Mouse (Mus musculus) stomach, embryonic 16.5 days (tissue): ENCODE data around the gene Pax5. TPM values are rescaled to one million over a fixed set of nuclear protein-coding genes. Genes with fewer than 3 reads are reported as not detected.
A peak's percentile ranks its signal among the peaks of the same experiment; 100 is the strongest.

Source experiments
- ATAC-seq: fragments of 200-750 bp; cut with Nextera tagmentation; 2 replicates; pipeline ENCODE4 v1.8.0; 2017; ENCODE audit warnings: moderate number of reproducible peaks, moderate TSS enrichment; ENCODE audit not compliant: insufficient read depth, low FRiP score
- H3K27ac ChIP-seq: fragments of 300-500 bp; sonication (generic); 2 replicates; pipeline ENCODE4 v1.5.1; 2014; ENCODE audit warnings: low read length
- H3K27me3 ChIP-seq: fragments of 300-500 bp; sonication (generic); 2 replicates; pipeline ENCODE4 v1.6.1; 2014; ENCODE audit warnings: low read length, control low read depth, mixed read lengths; ENCODE audit not compliant: control insufficient read depth, insufficient read depth
- H3K36me3 ChIP-seq: fragments of 300-500 bp; sonication (generic); 2 replicates; pipeline ENCODE4 v1.6.1; 2014; ENCODE audit warnings: low read length; ENCODE audit not compliant: control insufficient read depth, insufficient read depth
- H3K4me1 ChIP-seq: fragments of 300-500 bp; sonication (generic); 2 replicates; pipeline ENCODE4 v1.6.1; 2014; ENCODE audit warnings: low read length, control low read depth, mixed read lengths; ENCODE audit not compliant: control insufficient read depth, insufficient read depth
- H3K4me2 ChIP-seq: fragments of 300-500 bp; sonication (generic); 2 replicates; pipeline ENCODE4 v1.6.1; 2014; ENCODE audit warnings: low read depth, low read length, mixed read lengths
- H3K4me3 ChIP-seq: fragments of 300-500 bp; sonication (generic); replicated peaks from 2 replicates; pipeline ENCODE4 v1.5.1; 2014; ENCODE audit warnings: mild to moderate bottlenecking, low read length
- H3K9ac ChIP-seq: fragments of 300-500 bp; sonication (generic); 2 replicates; pipeline ENCODE4 v1.6.1; 2014; ENCODE audit warnings: low read length
- H3K9me3 ChIP-seq: fragments of 300-500 bp; sonication (generic); replicated peaks from 2 replicates; pipeline ENCODE4 v1.6.1; 2016; ENCODE audit warnings: low read length, control low read depth; ENCODE audit not compliant: control insufficient read depth
- WGBS: fragments of 180-500 bp; shearing (Covaris S2); extraction: QIAGEN DNeasy Blood & Tissue Kit; methylation state at CpG from one replicate; pipeline ENCODE4 v1.1.7; 2014; 5-methylcytosine and 5-hydroxymethylcytosine counted together
- polyA plus RNA-seq: library from polyadenylated mRNA; unstranded; fragments of >200 nt; fragmentation: Nextera tagmentation; extraction: Ambion mirVana; gene quantifications from 2 replicates; pipeline ENCODE4 v1.2.1, GENCODE M21; 2015

Pax5 gene
- polyA plus RNA-seq, 1 experiment from 2014 or later: 0.03 TPM

- H3K27me3 ChIP-seq: peaks cover 23% of the 10 kb centered on the region
- H3K4me3 ChIP-seq: peak overlapping the region; percentile 49
- peak overlapping the region; percentile 86 for H3K4me2 ChIP-seq
- 0 out of 2 replicates have a peak, but pooled peaks cover 3% of the 10 kb centered on the region for H3K4me1 ChIP-seq
- 31% methylated on average over 6 of the region's 6 CpGs for WGBS
- no peaks in the 10 kb centered on the region for H3K36me3 ChIP-seq
- no peak overlapping the region for H3K27ac ChIP-seq
- no peaks in the 10 kb centered on the region for H3K9me3 ChIP-seq
- H3K9ac ChIP-seq: no peak overlapping the region
- no peak for ATAC-seq
These were observed 45.6 kb downstream of the Pax5 start for GRCm38 (mm10) chr4:44664767-44665056.

- WGBS: under 1% methylated on average over 81 of the region's 81 CpGs
- peaks cover 23% of the 10 kb centered on the region for H3K27me3 ChIP-seq
- no peak for ATAC-seq
These were observed 46.1 kb downstream of the Pax5 start for GRCm38 (mm10) chr4:44664004-44664766.

DNA sequence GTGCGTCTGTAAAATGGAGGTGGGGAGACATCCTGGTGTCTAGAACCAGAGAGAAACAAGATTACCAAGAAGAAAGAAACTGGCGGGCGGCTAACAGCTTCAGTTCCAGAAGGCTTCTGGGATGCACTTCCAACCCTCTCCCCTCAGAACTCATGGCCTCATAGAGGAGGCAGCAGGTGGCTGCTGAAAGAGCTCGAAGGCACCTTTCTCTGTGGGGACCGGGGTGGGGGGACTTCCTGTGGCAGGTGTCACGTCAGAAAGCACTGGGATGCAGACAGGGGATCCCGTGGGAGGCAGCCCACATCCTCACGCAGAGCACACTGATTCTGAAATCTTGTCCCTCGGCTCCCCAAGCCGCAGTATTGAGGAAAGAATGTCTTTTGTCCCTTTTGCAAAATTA is 46.8 kb downstream of the Pax5 start:
- H3K9me3 ChIP-seq: no peaks in the 10 kb centered on the region
- H3K27ac ChIP-seq: no peak overlapping the region
- no peak for ATAC-seq
- peaks cover 23% of the 10 kb centered on the region for H3K27me3 ChIP-seq
- no peak overlapping the region for H3K9ac ChIP-seq
- no peaks in the 10 kb centered on the region for H3K36me3 ChIP-seq
- H3K4me1 ChIP-seq: 0 out of 2 replicates have a peak, but pooled peaks cover 3% of the 10 kb centered on the region
- H3K4me2 ChIP-seq: peak overlapping the region; percentile 86; the same call in 1 of the 2 replicates
- WGBS: 26% methylated on average over 10 of the region's 10 CpGs
- H3K4me3 ChIP-seq: no peak overlapping the region

More at GRCm38 (mm10) chr4:44664004-44664766, 46.1 kb downstream of the Pax5 start:
- Histone ChIP-seq H3K36me3 (no peaks in the 10 kb centered on the region), H3K9me3 (no peaks in the 10 kb centered on the region), H3K4me1 (0 out of 2 replicates have a peak, but pooled peaks cover 3% of the 10 kb centered on the region), H3K9ac (peak overlapping the region; percentile 51), H3K4me2 (peak overlapping the region; percentile 86), H3K27ac (no peak overlapping the region), H3K4me3 (peak overlapping the region; percentile 49)

DNA sequence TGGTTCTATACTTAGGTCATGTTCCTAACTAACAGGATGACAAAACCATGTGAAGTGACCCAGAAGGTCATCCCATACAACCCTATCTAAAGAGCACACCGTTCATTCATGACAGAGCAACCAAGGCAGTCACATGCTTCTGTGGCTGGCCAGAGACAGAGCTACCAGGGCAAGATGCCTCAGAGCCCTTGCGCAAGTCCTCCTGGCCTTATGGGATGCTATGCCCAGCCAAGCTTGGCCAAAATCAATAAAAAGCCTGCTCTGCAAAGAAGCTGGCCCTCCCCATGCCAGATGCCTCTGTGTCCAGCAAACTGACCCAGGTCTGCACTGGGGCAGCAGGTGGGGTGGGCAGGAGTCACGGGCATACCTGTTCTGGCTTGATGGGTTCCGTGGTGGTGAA is 65.1 kb downstream of the Pax5 start:
- Histone ChIP-seq H3K9ac (no peak overlapping the region), H3K36me3 (no peaks in the 10 kb centered on the region), H3K27ac (no peak overlapping the region), H3K4me1 (no peaks in the 10 kb centered on the region), H3K9me3 (no peaks in the 10 kb centered on the region), H3K4me3 (no peak overlapping the region), H3K27me3 (no peaks in the 10 kb centered on the region), H3K4me2 (no peak overlapping the region)
- 85% methylated on average over 4 of the region's 4 CpGs for WGBS
- no peak for ATAC-seq

DNA sequence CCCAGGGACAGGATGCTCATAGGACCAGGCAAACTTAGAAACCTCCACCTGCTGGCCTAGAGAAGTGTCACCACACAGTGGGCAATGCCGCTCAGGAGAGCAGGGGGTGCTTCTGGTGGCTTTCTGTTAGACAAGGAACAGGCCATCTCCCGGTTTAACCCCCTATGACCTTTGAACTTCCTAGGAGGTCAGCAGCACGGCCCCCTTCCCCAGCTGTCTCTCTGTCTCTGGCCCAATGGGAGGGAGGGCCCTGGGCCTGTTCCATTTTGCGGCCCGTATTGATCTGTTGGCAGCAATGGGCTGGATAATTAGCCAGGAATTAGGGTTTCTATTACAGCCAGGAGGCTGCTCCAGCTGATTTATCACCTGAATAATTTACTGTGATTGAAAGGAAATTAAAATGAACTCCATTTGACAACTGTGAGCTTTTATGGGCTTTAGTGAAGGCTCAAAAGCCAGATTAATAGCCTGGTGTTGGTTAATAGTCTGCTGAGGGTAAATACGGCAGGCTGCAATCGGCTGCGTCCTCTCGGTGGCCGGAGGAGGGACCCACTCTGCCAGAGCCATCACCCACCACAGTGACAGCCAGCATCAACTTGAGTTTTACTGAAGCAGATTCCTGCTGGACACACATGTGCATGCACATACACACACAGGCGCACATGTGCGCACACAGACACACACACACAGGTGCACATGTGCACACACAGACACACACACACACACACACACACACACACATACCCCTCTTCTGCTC is 68.3 kb downstream of the Pax5 start:
- H3K9me3 ChIP-seq: no peaks in the 10 kb centered on the region
- H3K4me3 ChIP-seq: no peak overlapping the region
- H3K9ac ChIP-seq: no peak overlapping the region
- 43% methylated on average over 12 of the region's 12 CpGs for WGBS
- no peaks in the 10 kb centered on the region for H3K4me1 ChIP-seq
- H3K4me2 ChIP-seq: no peak overlapping the region
- H3K27ac ChIP-seq: no peak overlapping the region
- ATAC-seq: no peak
- no peaks in the 10 kb centered on the region for H3K36me3 ChIP-seq
- no peaks in the 10 kb centered on the region for H3K27me3 ChIP-seq

- no peak for ATAC-seq
- Histone ChIP-seq H3K4me3 (no peak overlapping the region), H3K4me1 (no peaks in the 10 kb centered on the region), H3K27me3 (no peaks in the 10 kb centered on the region), H3K27ac (no peak overlapping the region), H3K9ac (no peak overlapping the region), H3K9me3 (no peaks in the 10 kb centered on the region), H3K36me3 (no peaks in the 10 kb centered on the region), H3K4me2 (no peak overlapping the region)
- 74% methylated on average over 3 of the region's 3 CpGs for WGBS
These were observed 74.7 kb downstream of the Pax5 start for GRCm38 (mm10) chr4:44635618-44636017.

DNA sequence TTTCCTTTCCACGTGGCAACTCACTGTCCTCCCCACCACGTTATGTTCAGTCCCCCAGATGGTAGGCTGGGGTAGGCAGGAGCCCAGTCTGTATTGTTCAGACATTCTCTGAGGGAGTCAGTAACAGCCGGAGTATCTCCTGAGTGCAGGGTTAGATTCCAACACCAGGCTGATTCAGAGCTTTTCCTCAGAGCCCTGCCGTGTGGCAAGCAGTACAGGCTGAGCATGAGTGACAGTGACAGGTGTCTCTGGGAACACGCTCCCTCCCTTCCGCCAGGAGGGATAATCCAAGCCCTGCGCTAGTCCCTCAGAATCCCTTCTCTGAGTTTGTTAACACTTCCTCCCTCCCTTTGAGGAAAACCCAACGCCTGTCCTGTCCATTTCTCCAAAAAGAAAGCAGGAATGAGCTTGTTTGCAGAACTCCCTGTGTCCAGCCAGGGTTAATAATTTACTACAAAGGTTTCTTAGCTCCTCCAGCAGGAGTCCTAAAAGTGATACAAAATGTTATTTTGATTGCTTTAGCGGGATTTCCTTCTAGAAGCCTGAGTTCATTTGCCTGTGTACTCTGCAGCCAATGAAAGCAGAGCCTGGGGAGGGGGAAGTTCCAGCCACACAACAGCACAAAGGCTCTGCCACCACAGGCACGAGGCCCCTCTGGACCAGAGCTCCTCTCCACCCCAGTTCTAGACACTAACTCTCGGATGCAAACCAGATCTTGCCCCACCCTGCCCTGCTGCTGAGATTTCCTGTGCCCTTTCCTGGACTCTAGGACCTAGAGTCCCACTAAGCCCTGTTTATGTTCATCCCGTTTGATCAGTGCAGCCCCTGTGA is 76.4 kb downstream of the Pax5 start:
- Histone ChIP-seq H3K9ac (no peak overlapping the region; the same call in 1 of the 2 replicates), H3K27ac (no peak overlapping the region), H3K36me3 (no peaks in the 10 kb centered on the region), H3K9me3 (no peaks in the 10 kb centered on the region), H3K4me3 (peak overlapping the region; percentile 9; the same call in 1 of the 2 replicates), H3K4me1 (no peaks in the 10 kb centered on the region), H3K27me3 (no peaks in the 10 kb centered on the region), H3K4me2 (peak overlapping the region; percentile 37)
- no peak; the same call in 1 of the 2 replicates for ATAC-seq
- WGBS: 13% methylated on average over 12 of the region's 12 CpGs

GRCm38 (mm10) chr4:44630059-44630458 is 80.2 kb downstream of the Pax5 start:
- H3K27me3 ChIP-seq: no peaks in the 10 kb centered on the region
- no peaks in the 10 kb centered on the region for H3K36me3 ChIP-seq
- H3K4me3 ChIP-seq: no peak overlapping the region
- no peaks in the 10 kb centered on the region for H3K9me3 ChIP-seq
- no peak for ATAC-seq
- 51% methylated on average over 6 of the region's 6 CpGs for WGBS
- no peak overlapping the region for H3K9ac ChIP-seq
- H3K4me1 ChIP-seq: no peaks in the 10 kb centered on the region
- H3K4me2 ChIP-seq: no peak overlapping the region
- H3K27ac ChIP-seq: no peak overlapping the region

- no peak for ATAC-seq
- no peak overlapping the region for H3K9ac ChIP-seq
- no peaks in the 10 kb centered on the region for H3K9me3 ChIP-seq
- no peak overlapping the region for H3K27ac ChIP-seq
- H3K4me1 ChIP-seq: no peaks in the 10 kb centered on the region
- no peaks in the 10 kb centered on the region for H3K27me3 ChIP-seq
- no peak overlapping the region for H3K4me2 ChIP-seq
- no peaks in the 10 kb centered on the region for H3K36me3 ChIP-seq
- H3K4me3 ChIP-seq: no peak overlapping the region
These were observed 82.4 kb downstream of the Pax5 start for GRCm38 (mm10) chr4:44627890-44628289.
